Mouse (Mus musculus): ENCODE data around the gene Kif21b.

Kif21b gene

DNA sequence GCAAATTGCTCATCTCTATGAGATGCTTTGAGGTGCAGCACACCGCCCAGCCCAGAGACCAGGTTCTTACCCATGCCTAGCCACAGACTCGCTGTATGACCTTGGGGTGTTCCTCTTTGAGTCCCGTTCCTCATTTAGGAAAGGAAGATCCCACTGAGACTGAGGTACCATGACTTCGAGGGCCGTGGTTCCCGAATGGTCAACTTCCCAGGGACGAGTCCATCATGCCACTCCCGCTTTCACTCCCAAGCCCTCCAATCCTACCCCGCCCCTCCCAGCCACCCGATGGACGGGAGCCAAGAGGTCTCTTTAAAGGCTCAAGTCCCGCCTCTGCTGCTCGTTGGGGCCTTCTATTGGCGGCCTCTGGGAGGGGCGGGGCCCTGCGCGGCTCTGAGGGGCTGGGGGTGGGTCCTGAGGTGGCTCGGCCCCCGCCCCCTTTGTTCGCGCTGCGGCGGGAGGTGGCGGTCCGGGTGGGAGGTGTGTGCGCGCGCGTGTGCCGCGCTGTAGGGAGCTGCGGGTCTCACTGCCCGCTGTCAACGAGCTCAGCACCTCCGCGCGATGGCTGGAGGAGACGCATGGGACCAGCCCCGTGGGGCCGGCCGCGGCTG lies at the start of gene Kif21b:
Gene Kif21b (plus strand): TSS at position 439 of the 608 bp plus-strand sequence.
- in situ Hi-C loops (cut with MboI, MseI) = loop anchor here (5.0 kb wide), 1 partner anchor 476 kb away; no protein-coding TSS in a partner anchor

DNA sequence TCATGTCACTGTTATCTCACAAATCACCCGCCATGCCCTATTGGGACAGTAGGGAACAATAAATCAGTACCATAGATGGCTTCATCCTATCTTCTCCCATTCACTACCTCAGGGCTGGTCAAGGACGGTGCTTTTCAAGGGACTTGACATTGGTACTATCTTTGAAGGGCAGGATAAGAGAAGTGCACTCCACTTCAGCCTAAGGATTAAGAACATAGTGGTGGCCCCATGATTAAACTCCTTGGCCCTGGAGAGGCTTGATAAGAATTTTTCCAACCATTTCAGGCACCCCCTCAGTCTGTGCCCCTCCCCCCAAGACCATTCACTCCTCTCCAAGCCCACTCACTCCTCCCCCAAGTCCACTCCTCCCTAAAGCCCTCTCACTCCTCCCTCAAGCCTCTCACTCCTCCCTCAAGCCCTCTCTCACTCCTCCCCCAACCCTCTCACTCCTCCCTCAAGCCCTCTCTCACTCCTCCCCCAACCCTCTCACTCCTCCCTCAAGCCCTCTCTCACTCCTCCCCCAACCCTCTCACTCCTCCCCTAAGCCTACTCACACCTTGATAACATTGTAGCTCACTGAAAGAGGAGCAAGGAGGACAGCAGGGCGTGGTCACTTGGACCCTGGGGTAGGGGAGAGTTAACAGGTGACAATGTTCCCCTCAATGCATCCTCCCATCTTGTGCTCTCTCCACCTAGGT lies 45.1 kb upstream of the Kif21b start:
- in situ Hi-C loops (cut with MboI, MseI) = no loop called here

DNA sequence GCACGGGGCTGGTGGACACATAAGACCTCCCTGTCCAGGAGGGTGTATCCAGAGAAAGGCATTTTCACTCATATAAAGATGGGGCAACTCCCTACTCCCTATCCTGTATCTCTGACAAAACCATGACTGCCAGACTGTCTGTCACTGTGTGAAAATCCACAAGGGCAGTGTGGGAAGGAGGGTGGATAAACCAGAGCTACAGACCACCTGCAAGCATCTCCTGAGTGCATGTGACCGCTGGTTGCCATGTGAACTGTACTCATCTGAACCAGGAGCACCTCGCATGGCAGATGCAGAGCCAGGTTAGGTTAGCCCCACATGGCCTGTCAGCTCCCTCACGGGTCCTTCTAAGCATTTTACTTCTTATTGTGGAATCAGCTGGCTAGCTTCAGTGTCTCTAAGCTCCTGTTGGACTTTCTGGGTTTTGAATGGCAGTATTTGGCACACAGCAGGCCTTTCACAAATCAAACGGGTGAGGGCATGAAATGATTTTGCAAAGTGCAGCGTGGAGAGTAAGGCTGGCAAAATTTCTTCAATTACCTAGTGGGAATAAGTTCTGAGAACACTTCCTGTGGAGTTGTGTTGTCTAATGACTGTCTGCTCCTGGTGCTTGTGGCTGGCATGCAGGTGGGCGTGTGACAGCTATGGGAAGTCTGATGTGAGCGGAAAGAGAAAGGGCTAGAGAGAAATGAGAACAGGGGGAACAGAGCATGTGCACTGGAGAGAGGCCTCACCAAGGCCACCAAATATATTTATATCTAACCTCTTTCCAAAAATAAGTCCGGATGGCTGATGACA lies 41.6 kb upstream of the Kif21b start:
- in situ Hi-C loops (cut with MboI, MseI) = no loop called here

DNA sequence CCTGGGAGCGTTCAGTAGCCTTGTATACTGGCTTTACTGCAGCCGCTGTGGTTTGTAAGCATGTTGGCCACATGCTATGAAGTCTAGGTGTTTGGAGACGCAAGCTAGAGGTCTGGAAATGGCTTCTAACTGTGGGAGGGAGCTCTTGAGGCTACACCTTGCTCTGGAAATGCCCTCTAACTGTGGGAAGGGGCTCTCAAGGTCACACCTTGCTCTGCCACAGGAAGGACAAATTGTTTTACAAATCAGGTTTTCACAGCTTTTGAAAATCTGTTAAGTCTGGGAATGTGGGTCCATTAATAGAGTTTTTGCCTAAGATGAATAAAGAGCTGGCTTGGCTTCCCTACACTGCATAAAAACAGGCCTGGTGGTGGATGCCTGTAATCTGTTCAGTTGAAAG lies 37.5 kb upstream of the Kif21b start:
- in situ Hi-C loops (cut with MboI, MseI) = no loop called here

DNA sequence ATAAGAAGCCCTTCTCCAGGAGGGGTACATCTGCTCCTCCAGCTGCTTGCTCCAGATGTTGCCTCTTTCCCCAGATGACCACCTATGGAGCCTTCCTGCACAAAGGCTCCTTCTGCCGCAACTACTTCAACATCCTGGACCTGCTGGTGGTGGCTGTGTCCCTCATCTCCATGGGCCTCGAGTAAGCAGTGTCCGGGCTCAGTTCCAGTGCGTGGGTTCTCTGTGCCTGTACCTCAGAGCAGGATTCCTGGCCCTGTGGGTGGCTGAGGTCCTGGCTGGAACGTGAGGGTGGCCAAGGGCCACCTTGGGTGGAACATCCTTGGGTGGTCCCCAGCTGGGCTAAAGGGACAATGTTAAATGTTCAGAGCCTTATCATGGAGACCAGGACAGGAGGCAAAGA lies 36.4 kb upstream of the Kif21b start:
- in situ Hi-C loops (cut with MboI, MseI) = loop anchor here (5.0 kb wide), 1 partner anchor 33 kb away; no protein-coding TSS in a partner anchor

DNA sequence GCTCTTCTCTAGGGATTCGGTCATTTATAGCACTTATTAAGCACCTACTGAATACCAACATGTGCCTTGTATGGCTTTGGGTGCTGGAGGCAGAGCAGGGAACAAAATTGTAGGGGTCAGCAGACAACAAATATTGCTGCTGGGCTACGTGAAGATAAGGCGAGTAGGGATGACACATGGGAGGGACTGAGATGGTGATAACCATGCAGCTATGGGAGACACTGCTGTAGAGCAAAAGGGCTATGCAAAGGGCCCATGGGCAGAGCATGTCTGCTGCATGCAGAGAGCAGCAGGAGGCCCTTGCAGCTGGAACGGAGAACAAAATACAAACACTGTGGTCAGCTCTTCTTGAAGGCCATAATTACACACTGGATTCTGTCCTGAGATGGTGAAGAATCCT lies 29.1 kb upstream of the Kif21b start:
- in situ Hi-C loops (cut with MboI, MseI) = loop anchor here (10.0 kb wide), 1 partner anchor 57 kb away; no protein-coding TSS in a partner anchor

DNA sequence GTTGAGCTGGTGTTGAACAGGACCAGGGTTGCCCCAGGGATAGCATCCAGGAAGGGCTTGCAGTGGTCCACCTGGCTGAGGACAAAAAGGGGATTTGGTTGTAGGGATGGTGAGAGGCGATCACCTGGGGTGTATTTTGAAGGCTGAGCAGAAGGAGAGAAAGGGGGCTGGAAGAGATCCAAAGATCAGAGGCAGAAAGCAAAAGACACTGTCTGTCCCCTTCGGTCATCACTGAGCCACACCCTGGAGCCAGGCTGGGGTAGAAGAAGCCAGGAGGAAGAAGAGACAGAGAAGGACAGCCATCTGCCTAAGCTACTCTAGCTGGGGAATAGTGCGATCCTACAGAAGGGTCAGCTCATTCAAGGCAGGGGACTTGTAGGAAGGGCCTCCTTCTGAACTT lies 28.6 kb upstream of the Kif21b start:
- in situ Hi-C loops (cut with MboI, MseI) = loop anchor here (10.0 kb wide), 1 partner anchor 58 kb away; no protein-coding TSS in a partner anchor

DNA sequence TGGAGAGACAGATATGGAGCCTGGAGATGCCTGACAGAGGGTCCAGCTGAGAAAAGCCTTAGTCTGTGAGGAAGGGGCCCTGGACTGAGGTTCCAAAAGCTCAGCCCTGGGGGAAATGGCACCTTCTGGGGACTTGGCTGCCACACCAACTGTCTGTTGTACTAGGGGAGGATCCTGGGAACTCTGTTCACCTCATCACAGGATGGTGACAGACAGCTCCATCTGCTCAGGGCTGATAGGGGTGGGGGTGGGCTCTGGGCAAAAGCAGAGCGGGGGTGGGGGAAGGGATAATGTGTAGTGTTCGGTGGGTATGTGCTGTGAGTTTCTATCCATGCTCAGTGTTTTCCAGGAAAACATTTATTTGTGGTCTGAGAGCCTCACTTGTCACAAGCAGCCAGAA lies 28.2 kb upstream of the Kif21b start:
- in situ Hi-C loops (cut with MboI, MseI) = loop anchor here (10.0 kb wide), 1 partner anchor 58 kb away; no protein-coding TSS in a partner anchor

DNA sequence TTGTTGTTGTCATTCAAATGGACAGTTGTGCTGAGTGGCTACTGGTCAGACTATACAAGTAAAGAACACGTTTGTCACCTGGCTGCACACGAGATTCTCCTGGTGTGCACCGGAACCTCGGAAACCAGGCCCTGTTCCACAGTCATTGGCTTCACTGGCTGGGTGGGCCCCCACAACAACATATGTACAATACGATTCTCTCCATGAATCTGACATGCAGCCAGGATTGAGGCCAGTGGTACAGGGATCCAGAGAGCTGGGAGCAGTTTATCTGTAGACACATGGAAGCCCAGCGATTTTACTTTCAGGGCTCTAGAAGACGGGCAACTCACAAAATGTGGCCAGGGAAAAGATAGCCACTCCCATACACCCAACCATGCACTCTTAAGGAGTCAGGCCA lies 27.5 kb upstream of the Kif21b start:
- in situ Hi-C loops (cut with MboI, MseI) = loop anchor here (10.0 kb wide), 1 partner anchor 59 kb away; no protein-coding TSS in a partner anchor

DNA sequence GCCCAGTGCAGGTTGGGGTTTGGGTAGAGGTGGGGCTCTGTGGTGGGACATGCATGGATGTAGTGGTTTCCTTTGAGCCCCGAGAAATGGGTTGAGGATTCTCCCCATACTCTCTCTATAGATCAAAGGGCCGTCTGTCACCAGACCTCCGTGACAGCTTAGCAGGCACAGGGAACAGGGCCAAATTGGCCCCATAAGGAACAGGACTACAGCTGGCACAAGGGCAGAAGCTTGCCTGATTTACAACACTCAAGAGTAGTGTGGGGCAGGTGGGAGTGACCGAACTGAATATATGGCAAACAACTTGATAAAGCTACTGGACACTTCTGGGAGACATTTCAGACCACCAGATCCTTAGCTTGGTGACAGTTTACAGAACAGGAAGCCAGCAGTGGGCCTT lies 26.4 kb upstream of the Kif21b start:
- in situ Hi-C loops (cut with MboI, MseI) = loop anchor here (10.0 kb wide), 1 partner anchor 60 kb away; no protein-coding TSS in a partner anchor

DNA sequence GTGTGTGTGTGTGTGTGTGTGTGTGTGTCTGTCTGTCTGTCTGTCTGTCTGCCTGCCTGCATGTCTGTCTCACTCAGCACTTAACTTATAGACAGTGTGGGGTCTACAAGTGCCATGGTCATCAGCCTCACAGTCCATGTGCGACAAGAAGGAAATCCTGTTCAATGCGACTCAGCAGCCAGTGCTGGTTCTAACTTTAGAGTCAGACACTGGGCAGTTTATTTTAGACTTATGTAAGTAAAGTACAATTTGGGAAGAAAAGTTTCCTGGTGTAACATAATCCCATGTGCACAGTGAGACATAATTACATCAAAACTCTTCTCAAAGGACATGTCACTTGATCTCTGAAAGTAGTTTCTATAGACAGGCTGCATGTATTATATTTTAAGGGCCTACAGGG lies 21.7 kb upstream of the Kif21b start:
- in situ Hi-C loops (cut with MboI, MseI) = loop anchor here (10.0 kb wide), 1 partner anchor 65 kb away; no protein-coding TSS in a partner anchor

DNA sequence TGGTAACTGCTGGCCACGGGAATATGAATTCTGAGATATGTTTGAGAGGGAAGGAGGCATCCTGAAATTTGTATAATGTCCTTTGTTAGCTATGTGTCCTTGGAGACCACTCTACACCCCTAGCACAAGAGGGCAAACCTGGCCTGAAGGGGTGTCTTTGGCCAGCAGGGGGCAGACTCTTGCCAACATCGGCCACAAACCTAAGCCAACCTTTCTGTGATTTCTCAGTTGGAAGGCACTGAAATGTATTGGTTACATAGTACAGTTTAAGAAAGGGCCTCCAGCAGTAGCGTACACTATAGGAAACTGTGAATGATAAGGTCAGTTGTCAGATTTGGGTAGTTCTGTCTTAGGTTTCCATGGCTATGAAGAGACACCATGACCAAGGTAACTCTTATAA lies 15.0 kb upstream of the Kif21b start:
- in situ Hi-C loops (cut with MboI, MseI) = no loop called here

DNA sequence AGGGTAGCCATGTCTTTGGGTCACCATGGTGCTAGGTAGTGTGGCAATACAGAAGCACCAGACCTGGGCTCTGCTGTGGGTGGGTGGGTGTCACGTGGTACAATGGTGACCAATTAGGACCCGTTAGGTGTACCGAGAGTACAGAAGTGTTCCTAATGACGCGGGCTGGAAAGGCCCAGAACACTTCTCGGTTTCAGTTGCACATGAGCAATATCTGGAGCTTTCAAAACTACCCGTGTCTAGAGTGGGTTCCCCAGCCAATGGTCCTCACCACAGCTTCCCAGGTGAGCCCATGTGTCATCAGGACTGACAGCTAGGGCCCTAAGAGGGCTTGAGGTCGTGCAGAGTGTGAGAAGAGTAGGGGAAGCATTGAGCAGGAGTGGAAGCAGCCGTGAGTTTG lies 14.1 kb upstream of the Kif21b start:
- in situ Hi-C loops (cut with MboI, MseI) = no loop called here

DNA sequence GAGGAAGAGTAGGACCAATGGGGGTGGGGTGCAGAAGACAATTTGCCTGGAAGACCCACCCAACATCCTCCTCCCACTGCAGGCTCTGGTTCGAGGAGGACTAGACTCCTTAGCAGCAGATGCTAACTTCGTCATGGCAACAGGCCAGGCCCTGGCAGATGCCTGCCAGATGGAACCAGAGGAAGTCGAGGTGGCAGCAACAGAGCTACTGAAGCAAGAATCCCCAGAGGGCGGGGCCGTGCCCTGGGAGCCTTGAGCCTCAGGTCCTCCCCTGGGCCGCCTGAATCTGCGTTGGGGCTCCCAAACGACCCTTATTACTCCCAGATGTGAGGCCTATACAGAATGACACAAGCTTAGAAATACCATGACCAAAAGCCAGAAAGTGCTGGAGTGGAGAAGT lies 12.3 kb upstream of the Kif21b start:
- in situ Hi-C loops (cut with MboI, MseI) = no loop called here

DNA sequence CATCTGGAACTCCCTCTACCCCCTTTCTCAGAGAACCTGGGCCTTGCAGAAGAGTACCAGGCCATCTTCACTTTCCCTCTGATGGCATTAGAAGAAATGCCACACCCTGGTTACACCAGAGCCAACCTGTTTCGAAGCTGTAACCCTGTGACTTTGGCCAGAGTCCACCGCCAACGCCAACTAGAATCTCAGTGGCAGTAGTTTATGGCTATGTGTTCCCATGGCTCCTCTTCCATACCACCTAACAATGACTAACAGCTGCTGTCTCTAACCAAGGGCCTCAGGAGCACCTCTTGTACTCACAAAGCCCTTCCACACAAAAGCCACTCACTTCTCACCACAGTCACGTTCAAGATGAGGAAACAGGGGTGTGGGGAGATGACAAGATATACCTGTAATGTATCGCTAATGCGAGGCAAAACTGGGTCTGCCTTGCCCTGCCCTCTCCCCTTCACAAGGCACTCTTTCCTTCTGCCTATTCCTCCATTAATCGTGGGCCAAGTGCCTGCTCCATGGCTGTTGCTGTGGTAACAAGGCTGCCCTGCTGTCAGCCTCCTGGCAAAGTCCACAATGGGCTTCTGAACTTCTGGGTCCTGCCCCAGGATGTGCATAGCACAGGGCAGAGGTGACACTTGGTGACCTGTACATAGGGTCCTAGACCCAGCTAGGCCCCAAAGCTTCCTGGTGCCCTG lies 11.5 kb upstream of the Kif21b start:
- in situ Hi-C loops (cut with MboI, MseI) = loop anchor here (10.0 kb wide), 1 partner anchor 805 kb away; the partner anchor contains the start of gene Timm17a

DNA sequence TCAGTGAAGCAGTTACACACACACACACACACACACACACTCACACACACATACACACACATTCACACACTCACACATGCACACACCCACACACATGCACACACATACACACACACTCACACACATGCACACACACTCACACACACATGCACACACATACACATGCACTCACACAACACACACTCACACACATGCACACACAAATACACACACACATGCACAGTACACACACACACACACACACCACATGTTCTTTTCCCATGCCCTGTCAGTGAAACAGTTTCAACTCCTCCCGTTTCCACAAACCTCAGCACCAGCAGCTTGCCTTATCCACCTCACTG lies 11.0 kb upstream of the Kif21b start:
- in situ Hi-C loops (cut with MboI, MseI) = loop anchor here (10.0 kb wide), 1 partner anchor 805 kb away; the partner anchor contains the start of gene Timm17a

DNA sequence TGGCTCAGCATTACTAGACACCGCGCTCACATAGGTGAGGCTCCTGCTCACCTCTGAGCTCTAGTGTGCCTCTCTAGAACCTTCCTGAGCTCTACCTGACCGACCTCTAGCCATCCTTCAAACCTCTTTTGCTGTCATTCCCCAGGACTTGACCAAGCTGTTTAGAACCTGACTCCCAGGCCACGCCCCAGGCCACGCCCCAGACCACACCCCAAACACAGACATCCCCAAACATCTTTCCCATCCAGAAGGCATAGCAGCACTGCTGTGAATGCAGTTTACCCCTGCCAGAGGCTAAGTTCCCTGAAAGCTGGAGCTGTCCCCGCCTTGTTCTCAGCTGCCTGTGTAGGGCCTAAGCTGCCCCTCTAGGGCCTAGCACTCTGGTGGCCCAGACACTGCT lies 10.4 kb upstream of the Kif21b start:
- in situ Hi-C loops (cut with MboI, MseI) = loop anchor here (10.0 kb wide), 1 partner anchor 806 kb away; the partner anchor contains the start of gene Timm17a

DNA sequence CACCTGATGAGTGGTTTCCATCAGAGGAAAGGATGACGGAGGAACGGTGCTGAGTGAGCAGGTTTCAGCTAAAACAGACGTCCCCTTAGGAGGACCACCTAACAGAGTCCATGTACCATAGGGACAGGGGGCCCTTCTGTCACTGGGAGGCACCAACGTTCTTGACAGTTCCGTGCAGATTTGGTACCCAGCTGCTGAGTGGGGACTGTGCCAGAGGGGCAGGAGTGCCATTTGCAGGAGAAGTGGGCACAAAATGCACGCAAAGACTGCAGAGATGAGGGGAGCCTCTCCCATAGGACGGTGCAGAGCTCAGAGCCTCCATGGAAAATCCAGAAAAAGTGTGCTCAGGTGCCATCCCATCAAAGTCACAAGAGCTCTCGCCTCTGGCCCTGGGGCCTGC lies 9.2 kb upstream of the Kif21b start:
- in situ Hi-C loops (cut with MboI, MseI) = loop anchor here (10.0 kb wide), 1 partner anchor 807 kb away; the partner anchor contains the start of gene Timm17a

DNA sequence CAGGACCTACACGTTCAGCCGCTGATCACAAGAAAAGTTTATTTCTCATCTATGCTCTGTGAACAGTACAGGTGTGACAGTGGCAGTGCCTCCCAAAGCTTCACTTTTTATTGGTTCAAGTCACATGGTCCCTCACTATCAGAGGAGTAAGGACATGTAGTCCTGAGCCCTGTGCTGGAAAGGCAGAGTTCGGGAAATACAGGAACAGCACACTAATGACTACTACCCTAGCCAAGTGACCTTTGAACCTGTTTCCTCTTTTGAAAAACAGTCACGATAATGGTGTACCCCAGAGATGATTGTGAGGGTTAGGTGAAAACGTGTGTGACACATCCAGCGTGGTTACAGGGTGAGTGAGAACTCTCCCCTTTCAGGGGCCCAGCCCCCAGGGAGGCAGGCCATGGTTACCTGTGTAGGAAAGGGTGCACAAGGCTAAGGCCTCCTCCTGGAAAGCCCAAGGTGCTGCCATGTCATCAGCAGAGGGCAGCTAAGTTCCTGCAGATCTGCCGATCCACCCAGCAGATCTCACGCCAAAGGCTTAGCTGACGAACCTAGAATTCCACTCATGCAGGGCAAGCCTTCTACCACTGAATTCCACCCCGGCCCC lies 4.9 kb upstream of the Kif21b start:
- in situ Hi-C loops (cut with MboI, MseI) = loop anchor here (10.0 kb wide), 1 partner anchor 811 kb away; the partner anchor contains the start of gene Timm17a

DNA sequence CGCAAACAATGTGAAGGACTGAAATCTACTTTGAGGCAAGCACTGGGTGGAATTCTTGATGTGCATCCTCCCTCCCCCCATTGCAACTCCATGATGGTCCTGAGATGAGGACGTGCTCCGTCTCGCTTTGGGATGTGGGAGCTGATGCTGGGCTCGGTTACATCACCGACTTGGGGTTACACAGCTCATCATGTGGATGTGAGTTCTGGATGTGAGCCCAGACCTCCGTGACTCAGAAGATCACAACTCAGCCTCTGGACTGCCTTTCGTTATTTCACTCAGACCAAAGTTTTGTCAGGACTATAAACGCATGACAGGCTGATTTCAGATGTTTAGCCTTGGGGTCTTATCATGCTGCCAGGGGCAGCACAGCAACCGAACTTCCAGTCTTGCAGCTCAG lies 4.3 kb upstream of the Kif21b start:
- in situ Hi-C loops (cut with MboI, MseI) = loop anchor here (10.0 kb wide), 1 partner anchor 812 kb away; the partner anchor contains the start of gene Timm17a

DNA sequence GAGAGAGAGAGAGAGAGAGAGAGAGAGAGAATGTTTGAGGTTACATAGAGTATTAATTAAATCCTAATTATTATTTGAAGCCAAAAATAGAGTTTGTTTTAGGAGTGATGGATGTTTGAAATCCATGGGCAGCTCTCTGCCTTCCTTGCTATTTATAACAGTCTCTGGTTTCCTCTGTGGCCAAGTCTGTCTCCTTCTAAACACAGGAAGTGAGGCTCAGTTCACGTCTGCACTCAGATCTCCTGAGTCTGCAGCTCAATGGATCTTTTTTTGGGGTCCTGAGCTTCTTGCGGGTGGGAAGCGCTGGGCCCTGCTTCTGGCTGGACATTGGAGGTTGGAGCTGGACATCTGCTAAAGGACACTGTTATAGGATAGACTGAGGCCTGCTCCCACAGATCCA lies 3.3 kb upstream of the Kif21b start:
- in situ Hi-C loops (cut with MboI, MseI) = loop anchor here (10.0 kb wide), 1 partner anchor 813 kb away; the partner anchor contains the start of gene Timm17a

Measured in T-helper 2 cell (primary cell).